15 mouse cellular contexts compared by ENCODE assay signal in the genomic region with DNA sequence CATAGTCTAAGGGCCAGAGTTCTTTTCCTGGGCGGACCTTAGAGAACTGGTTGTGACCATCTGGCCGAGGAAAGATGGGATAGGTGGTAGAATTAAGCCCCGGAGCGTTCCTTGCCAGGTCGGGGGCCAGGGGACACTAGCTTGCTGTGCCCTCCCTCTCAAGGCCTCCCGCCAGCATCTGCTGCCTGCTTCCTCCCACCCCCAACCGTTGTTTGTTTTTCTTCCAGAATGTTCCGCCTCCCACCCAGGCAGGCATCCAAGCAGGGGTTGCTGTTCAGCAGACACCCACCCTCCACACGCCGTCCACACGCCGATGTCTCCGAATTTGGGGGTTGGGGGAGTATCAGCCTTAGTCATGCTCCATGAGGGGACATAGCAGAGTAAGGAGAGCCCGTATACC. TPM values are rescaled to one million over a fixed set of nuclear protein-coding genes. Genes with fewer than 3 reads are reported as not detected.
A peak's percentile ranks its signal among the peaks of the same experiment; 100 is the strongest.
DNase-seq lines count a peak whose midpoint lies in the region; ATAC-seq lines count a peak whose summit lies in the region.
"Had no signal": no experiment of that assay in that cellular context is flagged by ENCODE, and none has a peak within 500 bp of the region (broad histone marks: within the 10 kb centered on the region; RNA-seq: fewer than 3 reads in every experiment).

No protein-coding gene starts in this region.

- no peak overlapping the region for H3K9ac ChIP-seq in forebrain, embryonic 16.5 days (replicated peaks; ENCODE audit: low read depth, low read length)
- no peak overlapping the region for H3K9ac ChIP-seq in kidney, embryonic 15.5 days
- peak overlapping the region; percentile 14; the same call in 1 of the 2 replicates for H3K9ac ChIP-seq in neural tube, embryonic 13.5 days
- 0 out of 2 replicates have a peak overlapping the region, but pooled peaks have one; percentile 16 for H3K9ac ChIP-seq in stomach, embryonic 16.5 days (ENCODE audit: low read length)
- H3K9ac ChIP-seq: liver, embryonic 15.5 days; midbrain, embryonic 13.5 days had no signal

- peak overlapping the region; percentile 91; the same call in 1 of the 2 replicates for H3K27ac ChIP-seq in forebrain, embryonic 10.5 days
- H3K27ac ChIP-seq in forebrain, embryonic 16.5 days (ENCODE audit: low read length) = no peak overlapping the region
- H3K27ac ChIP-seq in kidney, embryonic 15.5 days = peak overlapping the region; percentile 96
- H3K27ac ChIP-seq in neural tube, embryonic 13.5 days (replicated peaks) = no peak overlapping the region
- peak overlapping the region; percentile 97 for H3K27ac ChIP-seq in stomach, embryonic 16.5 days (ENCODE audit: low read length)
- H3K27ac ChIP-seq: liver, embryonic 15.5 days; midbrain, embryonic 13.5 days had no signal

- DNase-seq in forebrain, embryonic 10.5 days (ENCODE audit: extremely low spot score, low spot score) = no peak
- DNase-seq in kidney, postnatal 25 days = no peak
- no peak for DNase-seq in neural tube, embryonic 10.5 days (ENCODE audit: extremely low spot score, low spot score)
- no peak for DNase-seq in right cerebral cortex, postnatal 4 days
- DNase-seq: adrenal gland, postnatal 36 days; gastrocnemius, postnatal 14 days; heart, postnatal 4 days; thymus, postnatal 36 days had no signal

- ATAC-seq in forebrain, embryonic 16.5 days = no peak
- no peak for ATAC-seq in kidney, embryonic 15.5 days (replicated peaks; ENCODE audit: low FRiP score)
- ATAC-seq in neural tube, embryonic 13.5 days (ENCODE audit: low read depth) = no peak
- no peak for ATAC-seq in stomach, embryonic 16.5 days (ENCODE audit: insufficient read depth, low FRiP score)
- ATAC-seq: forebrain, embryonic 14.5 days; midbrain, embryonic 13.5 days had no signal

- H3K27me3 ChIP-seq in forebrain, embryonic 10.5 days (ENCODE audit: poor library complexity, severe bottlenecking) = peaks cover 76% of the 10 kb centered on the region
- H3K27me3 ChIP-seq in forebrain, embryonic 16.5 days (replicated peaks; ENCODE audit: control insufficient read depth, insufficient read depth, low read length) = no peaks in the 10 kb centered on the region
- peaks cover 7% of the 10 kb centered on the region; the same call in 1 of the 2 replicates for H3K27me3 ChIP-seq in kidney, embryonic 15.5 days
- 0 out of 2 replicates have a peak, but pooled peaks cover 8% of the 10 kb centered on the region for H3K27me3 ChIP-seq in neural tube, embryonic 13.5 days
- no peaks in the 10 kb centered on the region for H3K27me3 ChIP-seq in stomach, embryonic 16.5 days (ENCODE audit: control insufficient read depth, insufficient read depth, low read length)

- H3K4me3 ChIP-seq in forebrain, embryonic 10.5 days = no peak overlapping the region
- no peak overlapping the region for H3K4me3 ChIP-seq in forebrain, embryonic 16.5 days (replicated peaks; ENCODE audit: low read length)
- no peak overlapping the region for H3K4me3 ChIP-seq in kidney, embryonic 15.5 days (replicated peaks)
- no peak overlapping the region for H3K4me3 ChIP-seq in neural tube, embryonic 13.5 days
- no peak overlapping the region for H3K4me3 ChIP-seq in stomach, embryonic 16.5 days (replicated peaks; ENCODE audit: low read length)
- H3K4me3 ChIP-seq: liver, embryonic 15.5 days; midbrain, embryonic 13.5 days had no signal

- H3K4me1 ChIP-seq in forebrain, embryonic 10.5 days = peaks cover 88% of the 10 kb centered on the region
- peaks cover 31% of the 10 kb centered on the region for H3K4me1 ChIP-seq in forebrain, embryonic 16.5 days (replicated peaks; ENCODE audit: control insufficient read depth, insufficient read depth, low read length)
- H3K4me1 ChIP-seq in kidney, embryonic 15.5 days = peaks cover 92% of the 10 kb centered on the region
- peaks cover 61% of the 10 kb centered on the region for H3K4me1 ChIP-seq in neural tube, embryonic 13.5 days (replicated peaks)
- H3K4me1 ChIP-seq in stomach, embryonic 16.5 days (ENCODE audit: control insufficient read depth, insufficient read depth, low read length) = peaks cover 56% of the 10 kb centered on the region

- no peak overlapping the region for H3K4me2 ChIP-seq in forebrain, embryonic 16.5 days (ENCODE audit: low read length)
- H3K4me2 ChIP-seq in kidney, embryonic 15.5 days = peak overlapping the region; percentile 10; the same call in 1 of the 2 replicates
- no peak overlapping the region for H3K4me2 ChIP-seq in neural tube, embryonic 13.5 days
- no peak overlapping the region for H3K4me2 ChIP-seq in stomach, embryonic 16.5 days (ENCODE audit: low read depth, low read length)
- H3K4me2 ChIP-seq: midbrain, embryonic 13.5 days had no signal

- H3K9me3 ChIP-seq in forebrain, embryonic 10.5 days = no peaks in the 10 kb centered on the region
- no peaks in the 10 kb centered on the region for H3K9me3 ChIP-seq in forebrain, embryonic 16.5 days (ENCODE audit: control insufficient read depth, low read length)
- no peaks in the 10 kb centered on the region for H3K9me3 ChIP-seq in kidney, embryonic 15.5 days (replicated peaks)
- no peaks in the 10 kb centered on the region for H3K9me3 ChIP-seq in neural tube, embryonic 13.5 days
- no peaks in the 10 kb centered on the region for H3K9me3 ChIP-seq in stomach, embryonic 16.5 days (replicated peaks; ENCODE audit: control insufficient read depth, low read length)
- H3K9me3 ChIP-seq: liver, embryonic 15.5 days; midbrain, embryonic 13.5 days had no signal

- 76% methylated on average over 14 of the region's 14 CpGs for WGBS in forebrain, embryonic 10.5 days
- 70% methylated on average over 14 of the region's 14 CpGs for WGBS in forebrain, embryonic 16.5 days
- 33% methylated on average over 14 of the region's 14 CpGs for WGBS in kidney, embryonic 15.5 days
- WGBS in neural tube, embryonic 13.5 days = 72% methylated on average over 14 of the region's 14 CpGs
- WGBS in stomach, embryonic 16.5 days = 48% methylated on average over 14 of the region's 14 CpGs

- no peaks in the 10 kb centered on the region for H3K36me3 ChIP-seq in forebrain, embryonic 10.5 days (replicated peaks)
- no peaks in the 10 kb centered on the region for H3K36me3 ChIP-seq in forebrain, embryonic 16.5 days (ENCODE audit: control insufficient read depth, insufficient read depth)
- no peaks in the 10 kb centered on the region for H3K36me3 ChIP-seq in kidney, embryonic 15.5 days
- no peaks in the 10 kb centered on the region for H3K36me3 ChIP-seq in neural tube, embryonic 13.5 days
- H3K36me3 ChIP-seq in stomach, embryonic 16.5 days (ENCODE audit: control insufficient read depth, insufficient read depth, low read length) = no peaks in the 10 kb centered on the region
- H3K36me3 ChIP-seq: liver, embryonic 15.5 days; midbrain, embryonic 13.5 days had no signal

RNA-seq across cellular contexts. Expression of a gene that starts 49.8 kb away (rescaled TPM):
- 11.1 and 12.0 TPM in 2 replicates for polyA plus RNA-seq in forebrain, embryonic 10.5 days (2016; fragmentation: Nextera tagmentation; extraction: Ambion mirVana)
- 26.9 and 34.9 TPM in 2 replicates for polyA plus RNA-seq in forebrain, embryonic 16.5 days (2015; fragmentation: Nextera tagmentation; extraction: Ambion mirVana)
- 8.3 and 10.0 TPM in 2 replicates for polyA plus RNA-seq in kidney, embryonic 15.5 days (2015; fragmentation: Nextera tagmentation; extraction: Ambion mirVana)
- 17.0 and 17.1 TPM in 2 replicates for polyA plus RNA-seq in neural tube, embryonic 13.5 days (2015; fragmentation: Nextera tagmentation; extraction: Ambion mirVana)
- 6.0 and 6.9 TPM in 2 replicates for polyA plus RNA-seq in stomach, embryonic 16.5 days (2015; fragmentation: Nextera tagmentation; extraction: Ambion mirVana)

Comparison
In these comparisons a context has a peak if more than half of its experiments do, and no peak if none do; other contexts are left out.
1. H3K27ac ChIP-seq: peak in forebrain, embryonic 10.5 days (single experiment), kidney, embryonic 15.5 days (single experiment) and stomach, embryonic 16.5 days (single experiment); none in forebrain, embryonic 16.5 days (single experiment) and neural tube, embryonic 13.5 days (single experiment).
2. H3K9ac ChIP-seq: peak in neural tube, embryonic 13.5 days (single experiment) and stomach, embryonic 16.5 days (single experiment); none in forebrain, embryonic 16.5 days (single experiment) and kidney, embryonic 15.5 days (single experiment).